Mouse (Mus musculus) heart, postnatal 10 days (tissue): ENCODE measurements around the gene P4hb. TPM values are rescaled to one million over a fixed set of nuclear protein-coding genes. Genes with fewer than 3 reads are reported as not detected.
"Not testable (repeated sequence)": the region's sequence is repeated elsewhere in the genome, so short reads cannot be mapped to it uniquely, and the experiment has no call there.

Experiments used
- DNase-seq, 2 experiments: peaks; one replicate each; pipeline ENCODE4 v3.0.0; 2021
- intact Hi-C: fragments of 180-260 bp; cut with DNase I; formaldehyde crosslinking; loops from one replicate; pipeline ENCODE4 v1.15.1; 2025
- total RNA-seq, 2 experiments: library from RNA; stranded (reverse); gene quantifications; 2 replicates each; pipeline ENCODE4 v1.2.3; 2021

Gene P4hb
- total RNA-seq, 2 experiments from 2014 or later = 306 to 311 TPM

GRCm38 (mm10) chr11:120518558-120518957 is 54.5 kb downstream of the P4hb start:
- intact Hi-C loops = loop anchor here (2.0 to 10.0 kb wide), 2 partner anchors 54 to 256 kb away; partner anchors contain the start of gene P4hb
- peak in 1 of 2 experiments; percentile 32 for DNase-seq

DNA sequence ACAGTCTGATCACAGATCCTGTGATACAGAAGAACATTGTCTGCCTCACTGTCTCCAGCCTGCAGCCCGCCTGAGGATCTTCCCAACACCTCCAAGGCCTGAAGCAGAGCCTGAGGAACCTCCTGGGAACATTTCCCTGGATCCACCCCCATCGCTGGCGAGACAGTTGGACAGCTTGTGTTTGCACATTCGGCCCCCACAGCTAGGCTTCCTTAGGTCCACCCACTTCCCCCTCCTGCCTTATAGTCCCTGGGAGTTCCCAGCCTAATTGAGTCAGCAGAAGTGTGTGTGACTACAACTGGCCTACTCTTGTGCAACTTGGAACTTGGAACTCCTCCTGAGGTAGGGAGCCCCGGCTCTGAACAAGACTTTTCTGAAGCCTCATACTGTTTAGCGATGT is 55.0 kb downstream of the P4hb start:
- peak; percentile 66 to 67 for DNase-seq
- intact Hi-C loops = loop anchor here (2.0 to 10.0 kb wide), 2 partner anchors 55 to 257 kb away; partner anchors contain the start of gene P4hb

DNA sequence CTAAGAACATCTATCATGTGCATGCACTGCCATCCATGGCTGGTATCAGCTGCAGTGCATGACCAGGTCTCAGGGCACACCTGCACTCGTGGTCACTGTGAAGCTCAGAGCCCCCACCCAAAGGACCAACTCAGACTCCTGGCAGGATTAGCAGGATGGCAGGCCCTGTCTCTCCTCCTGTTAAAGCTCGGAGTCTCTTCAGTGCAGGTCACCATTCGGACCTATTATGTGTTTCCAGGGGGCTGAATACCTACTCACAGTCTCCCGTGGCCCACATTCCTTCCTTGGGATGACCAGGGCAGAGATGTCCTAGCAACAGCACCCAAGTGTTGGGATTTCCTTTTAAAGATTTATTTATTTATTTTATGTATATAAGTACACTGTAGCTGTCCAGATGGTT is 55.9 kb downstream of the P4hb start:
- intact Hi-C loops = loop anchor here (2.0 to 10.0 kb wide), 2 partner anchors 62 to 258 kb away; no protein-coding TSS in a partner anchor
- DNase-seq = no peak

DNA sequence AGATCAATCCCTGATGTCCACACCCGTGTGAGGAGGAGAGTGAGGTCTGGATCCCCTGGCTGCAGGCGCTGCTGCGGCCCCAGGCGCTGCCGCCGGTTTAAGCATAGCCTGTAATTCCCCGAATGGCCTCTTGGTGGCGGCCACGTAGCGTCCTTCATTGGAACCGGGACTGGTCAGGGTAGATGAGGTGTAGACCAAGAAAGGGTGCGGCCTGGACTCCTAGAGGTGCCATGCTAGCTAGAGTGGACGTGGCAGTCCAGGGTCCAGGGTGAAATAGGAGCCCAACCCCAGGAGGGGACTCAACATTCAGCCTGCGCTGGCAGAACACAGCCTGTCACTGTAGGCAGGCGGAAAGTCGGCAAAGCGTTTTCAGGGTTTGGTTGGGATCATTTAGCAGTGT is 57.4 kb downstream of the P4hb start:
- DNase-seq = peak; percentile 94 to 95
- intact Hi-C loops = loop anchor here (2.0 to 10.0 kb wide), 4 partner anchors 63 to 259 kb away; no protein-coding TSS in a partner anchor

DNA sequence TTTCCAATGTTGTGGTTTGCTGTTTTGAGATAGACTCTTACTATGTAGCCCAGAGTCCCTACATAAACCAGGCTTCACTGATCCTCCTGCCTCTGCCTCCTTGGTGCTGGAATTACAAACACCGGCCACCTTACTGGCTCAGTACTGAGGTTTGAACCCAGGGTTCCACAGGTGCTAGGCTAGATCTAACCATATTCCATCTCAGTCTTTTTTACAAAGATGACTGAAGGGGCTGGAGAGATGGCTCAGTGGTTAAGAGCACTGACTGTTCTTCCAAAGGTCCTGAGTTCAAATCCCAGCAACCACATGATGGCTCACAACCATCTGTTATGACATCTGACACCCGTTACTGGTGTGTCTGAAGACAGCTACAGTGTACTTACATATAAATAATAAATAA is 58.8 kb downstream of the P4hb start:
- not testable (repeated sequence) for DNase-seq
- intact Hi-C loops = loop anchor here (2.0 to 10.0 kb wide), 3 partner anchors 99 to 261 kb away; no protein-coding TSS in a partner anchor

- intact Hi-C loops = loop anchor here (10.0 kb wide), 1 partner anchor 262 kb away; no protein-coding TSS in a partner anchor
Measured at GRCm38 (mm10) chr11:120512790-120513453, 60.1 kb downstream of the P4hb start.

GRCm38 (mm10) chr11:120510375-120511030 is 62.5 kb downstream of the P4hb start:
- DNase-seq = peak in 1 of 2 experiments; percentile 38
- intact Hi-C loops = loop anchor here (2.0 to 10.0 kb wide), 2 partner anchors 18 to 264 kb away; no protein-coding TSS in a partner anchor

More at GRCm38 (mm10) chr11:120512790-120513453, 60.1 kb downstream of the P4hb start:
- peak; percentile 38 to 40 for DNase-seq

Other genes with a start within 250 kb of the P4hb start
- 100 to 1,000 TPM; 691 to 703 TPM for gene Actg1, start 224.7 kb downstream of the P4hb start, total RNA-seq
- not detected for gene Fscn2, start 211.7 kb downstream of the P4hb start, total RNA-seq
- gene Faap100, start 194.5 kb downstream of the P4hb start, total RNA-seq = 10 to 100 TPM; 21.3 to 24.3 TPM
- 10 to 100 TPM; 53.9 to 59.6 TPM for gene Nploc4, start 135.5 kb downstream of the P4hb start, total RNA-seq
- gene Tspan10, start 130.6 kb downstream of the P4hb start, total RNA-seq = 1 to 10 TPM in 1 of 2 experiments, under 1 TPM in 1; 0.24 to 2.3 TPM
- under 1 TPM in 1 of 2 experiments, not detected in 1; 0.32 TPM for gene Pde6g, start 119.8 kb downstream of the P4hb start, total RNA-seq
- gene Oxld1, start 115.2 kb downstream of the P4hb start, total RNA-seq = 10 to 100 TPM; 33.5 to 35.2 TPM
- 1 to 10 TPM; 6.4 to 7.9 TPM for gene Ccdc137, start 115.1 kb downstream of the P4hb start, total RNA-seq
- 10 to 100 TPM; 13.6 to 16.5 TPM for gene Arl16, start 105.6 kb downstream of the P4hb start, total RNA-seq
- gene Mrpl12, start 88.6 kb downstream of the P4hb start, total RNA-seq = 100 to 1,000 TPM; 227 to 233 TPM
- 10 to 100 TPM; 24.8 to 25.0 TPM for gene Slc25a10, start 81.4 kb downstream of the P4hb start, total RNA-seq
- gene Gcgr, start 42.6 kb downstream of the P4hb start, total RNA-seq = 1 to 10 TPM; 2.4 to 3.1 TPM
- gene Mcrip1, start 23.5 kb downstream of the P4hb start, total RNA-seq = 10 to 100 TPM; 70.5 to 72.7 TPM
- gene Ppp1r27, start 22.1 kb downstream of the P4hb start, total RNA-seq = under 1 TPM in 1 of 2 experiments, not detected in 1; 0.60 TPM
- 100 to 1,000 TPM; 236 to 257 TPM for gene Arhgdia, start 8.4 kb upstream of the P4hb start, total RNA-seq
- 10 to 100 TPM; 86.1 to 88.3 TPM for gene Alyref, start 25.1 kb upstream of the P4hb start, total RNA-seq
- gene Anapc11, start 25.2 kb upstream of the P4hb start, total RNA-seq = 100 to 1,000 TPM in 1 of 2 experiments, 10 to 100 TPM in 1; 95.1 to 105 TPM
- under 1 TPM; 0.55 to 0.98 TPM for gene Npb, start 35.2 kb upstream of the P4hb start, total RNA-seq
- gene Pcyt2, start 44.7 kb upstream of the P4hb start, total RNA-seq = 10 to 100 TPM; 39.7 to 45.8 TPM
- 10 to 100 TPM; 11.9 to 12.5 TPM for gene Sirt7, start 52.0 kb upstream of the P4hb start, total RNA-seq
- gene Mafg, start 60.3 kb upstream of the P4hb start, total RNA-seq = 10 to 100 TPM; 24.2 to 27.0 TPM
- 1 to 10 TPM; 4.8 to 5.5 TPM for gene Pycr1, start 70.5 kb upstream of the P4hb start, total RNA-seq
- 10 to 100 TPM; 38.0 to 41.6 TPM for gene Myadml2, start 74.9 kb upstream of the P4hb start, total RNA-seq
- gene Notum, start 87.9 kb upstream of the P4hb start, total RNA-seq = under 1 TPM in 1 of 2 experiments, not detected in 1; 0.12 TPM
- gene Aspscr1, start 99.7 kb upstream of the P4hb start, total RNA-seq = 10 to 100 TPM; 52.8 to 53.0 TPM
- 10 to 100 TPM; 38.1 to 40.6 TPM for gene Cenpx, start 140.5 kb upstream of the P4hb start, total RNA-seq
- gene Lrrc45, start 140.7 kb upstream of the P4hb start, total RNA-seq = 10 to 100 TPM in 1 of 2 experiments, 1 to 10 TPM in 1; 9.7 to 10.1 TPM
- gene Rac3, start 148.2 kb upstream of the P4hb start, total RNA-seq = 1 to 10 TPM; 1.4 to 1.7 TPM
- 1 to 10 TPM; 3.2 to 4.1 TPM for gene Dcxr, start 154.0 kb upstream of the P4hb start, total RNA-seq
- 10 to 100 TPM in 1 of 2 experiments, 1 to 10 TPM in 1; 8.3 to 14.4 TPM for gene Cbr2, start 158.9 kb upstream of the P4hb start, total RNA-seq
- gene Hmga1b, start 189.5 kb upstream of the P4hb start, total RNA-seq = 10 to 100 TPM; 20.1 to 21.0 TPM
- 10 to 100 TPM; 12.2 to 12.5 TPM for gene Rfng, start 211.0 kb upstream of the P4hb start, total RNA-seq
- gene Gps1, start 211.0 kb upstream of the P4hb start, total RNA-seq = 10 to 100 TPM; 61.7 to 69.1 TPM
- gene Dus1l, start 223.2 kb upstream of the P4hb start, total RNA-seq = 10 to 100 TPM; 33.1 to 34.8 TPM